Mouse (Mus musculus): ENCODE data around the gene Klf7. TPM values are rescaled to one million over a fixed set of nuclear protein-coding genes. Genes with fewer than 3 reads are reported as not detected.

Gene Klf7
- 10.8 and 14.7 TPM in 2 replicates for total RNA-seq (2012; rRNA removed)

- in situ Hi-C loops (cut with MboI; ENCODE audit: low sequenced_read_pairs in 2 of 2, unreplicated experiment in 2 of 2) = no loop called here
- Histone ChIP-seq H3K4me1 (ENCODE audit: control insufficient read depth in 2 of 2, insufficient read depth in 2 of 2, low read length in 2 of 2, poor library complexity in 1 of 2) (no peaks in the 10 kb centered on the region; a peak in 2 of 4 replicates), H3K9me3 (ENCODE audit: control insufficient read depth, insufficient read depth, low read depth, low read length) (no peaks in the 10 kb centered on the region), H3K27ac (ENCODE audit: insufficient read depth, low read depth, low read length, poor library complexity, severe bottlenecking) (peak within 1 kb of the TSS; percentile 98), H3K36me3 (ENCODE audit: control insufficient read depth, insufficient read depth, low read length, poor library complexity, severe bottlenecking) (no peaks in the 10 kb centered on the region), H3K9ac (ENCODE audit: insufficient read depth, low read depth, low read length, poor library complexity, severe bottlenecking) (peak within 1 kb of the TSS; percentile 97), H3K4me3 (ENCODE audit: insufficient read depth in 1 of 2, low read depth in 1 of 2, low read length in 2 of 2, poor library complexity in 1 of 2, severe bottlenecking in 1 of 2) (peak within 1 kb of the TSS; percentile 91 to 95)
- peak; percentile 93 for DNase-seq (ENCODE audit: low read depth, low spot score)
- TF ChIP-seq CHD2 (IDR thresholded peaks at IDR 0.05; ENCODE audit: low read depth, low read length) (no peak), HCFC1 (IDR thresholded peaks at IDR 0.05; ENCODE audit: borderline replicate concordance, insufficient read depth, low read length) (no peak; the same call in 1 of the 2 replicates), MAFK (IDR thresholded peaks at IDR 0.05; ENCODE audit: insufficient read depth, low read depth, low read length) (no peak), ZC3H11A (IDR thresholded peaks at IDR 0.05; ENCODE audit: borderline replicate concordance, low read depth, low read length) (no peak), ZNF384 (IDR thresholded peaks at IDR 0.05; ENCODE audit: low read depth, low read length) (no peak)
Measured at GRCm38 (mm10) chr1:64121559-64122465, at the start of gene Klf7. Klf7 (minus strand) TSS chr1:64122282.

GRCm38 (mm10) chr1:64164526-64165062, 42.5 kb upstream of the Klf7 start:
- no peaks in the 10 kb centered on the region for H3K9me3 ChIP-seq (ENCODE audit: control insufficient read depth, insufficient read depth, low read depth, low read length)
- DNase-seq (ENCODE audit: low read depth, low spot score) = no peak
- TF ChIP-seq CHD2 (IDR thresholded peaks at IDR 0.05; ENCODE audit: low read depth, low read length) (no peak), ZC3H11A (IDR thresholded peaks at IDR 0.05; ENCODE audit: borderline replicate concordance, low read depth, low read length) (no peak), HCFC1 (IDR thresholded peaks at IDR 0.05; ENCODE audit: borderline replicate concordance, insufficient read depth, low read length) (no peak), ZNF384 (IDR thresholded peaks at IDR 0.05; ENCODE audit: low read depth, low read length) (no peak), MAFK (IDR thresholded peaks at IDR 0.05; ENCODE audit: insufficient read depth, low read depth, low read length) (no peak)

DNA sequence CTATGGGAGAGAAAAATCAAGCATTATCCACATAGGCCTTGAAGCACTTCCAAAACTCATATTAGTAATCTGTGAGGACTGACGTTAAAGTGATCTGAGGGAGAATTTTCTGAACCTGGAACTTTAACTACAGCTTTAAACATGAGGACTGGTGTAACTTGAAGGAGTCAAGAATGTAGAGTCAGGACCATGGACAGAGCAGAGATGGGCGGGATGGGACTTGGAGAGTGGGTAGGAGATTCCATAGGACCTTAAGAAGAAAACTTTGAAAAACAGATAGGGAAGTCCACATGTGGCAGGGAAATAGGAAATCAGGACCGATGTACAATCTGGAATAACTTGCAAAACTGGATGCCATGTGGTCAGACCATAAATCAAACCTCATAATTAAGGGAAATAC, 36.7 kb upstream of the Klf7 start:
- Histone ChIP-seq H3K4me3 (ENCODE audit: insufficient read depth in 1 of 2, low read depth in 1 of 2, low read length in 2 of 2, poor library complexity in 1 of 2, severe bottlenecking in 1 of 2) (no peak overlapping the region), H3K9me3 (ENCODE audit: control insufficient read depth, insufficient read depth, low read depth, low read length) (no peaks in the 10 kb centered on the region), H3K9ac (ENCODE audit: insufficient read depth, low read depth, low read length, poor library complexity, severe bottlenecking) (no peak overlapping the region), H3K4me1 (ENCODE audit: control insufficient read depth in 2 of 2, insufficient read depth in 2 of 2, low read length in 2 of 2, poor library complexity in 1 of 2) (no peaks in the 10 kb centered on the region), H3K36me3 (ENCODE audit: control insufficient read depth, insufficient read depth, low read length, poor library complexity, severe bottlenecking) (no peaks in the 10 kb centered on the region), H3K27ac (ENCODE audit: insufficient read depth, low read depth, low read length, poor library complexity, severe bottlenecking) (no peak overlapping the region)
- TF ChIP-seq MAFK (IDR thresholded peaks at IDR 0.05; ENCODE audit: insufficient read depth, low read depth, low read length) (no peak), HCFC1 (IDR thresholded peaks at IDR 0.05; ENCODE audit: borderline replicate concordance, insufficient read depth, low read length) (no peak), ZNF384 (IDR thresholded peaks at IDR 0.05; ENCODE audit: low read depth, low read length) (no peak), CHD2 (IDR thresholded peaks at IDR 0.05; ENCODE audit: low read depth, low read length) (no peak), ZC3H11A (IDR thresholded peaks at IDR 0.05; ENCODE audit: borderline replicate concordance, low read depth, low read length) (no peak)
- in situ Hi-C loops (cut with MboI; ENCODE audit: low sequenced_read_pairs in 2 of 2, unreplicated experiment in 2 of 2) = no loop called here
- DNase-seq (ENCODE audit: low read depth, low spot score) = peak; percentile 67

More at GRCm38 (mm10) chr1:64164526-64165062, 42.5 kb upstream of the Klf7 start:
- no peaks in the 10 kb centered on the region for H3K4me1 ChIP-seq (ENCODE audit: control insufficient read depth in 2 of 2, insufficient read depth in 2 of 2, low read length in 2 of 2, poor library complexity in 1 of 2)
- H3K27ac ChIP-seq (ENCODE audit: insufficient read depth, low read depth, low read length, poor library complexity, severe bottlenecking) = no peak overlapping the region
- no peak overlapping the region for H3K4me3 ChIP-seq (ENCODE audit: insufficient read depth in 1 of 2, low read depth in 1 of 2, low read length in 2 of 2, poor library complexity in 1 of 2, severe bottlenecking in 1 of 2)
- in situ Hi-C loops (cut with MboI; ENCODE audit: low sequenced_read_pairs in 2 of 2, unreplicated experiment in 2 of 2) = no loop called here
- H3K36me3 ChIP-seq (ENCODE audit: control insufficient read depth, insufficient read depth, low read length, poor library complexity, severe bottlenecking) = no peaks in the 10 kb centered on the region
- no peak overlapping the region for H3K9ac ChIP-seq (ENCODE audit: insufficient read depth, low read depth, low read length, poor library complexity, severe bottlenecking)

DNA sequence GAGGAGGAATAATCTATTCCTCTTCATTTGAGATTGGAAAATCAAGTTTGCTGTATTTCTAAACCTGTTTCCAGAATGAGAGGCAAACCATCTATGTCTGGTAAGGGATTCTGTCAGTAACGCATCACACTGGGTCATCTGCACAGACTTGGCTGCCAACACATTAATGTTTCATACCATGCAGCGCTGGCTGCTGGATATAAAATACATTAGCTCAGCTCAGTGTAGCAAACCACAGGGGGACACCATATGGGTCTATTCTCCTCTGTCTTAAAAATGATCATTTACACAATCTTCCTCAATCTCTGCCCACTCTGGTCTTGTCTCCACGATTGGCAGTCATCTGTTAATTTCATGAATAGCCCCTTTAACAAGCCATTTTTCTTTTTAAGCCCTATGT, 27.1 kb upstream of the Klf7 start:
- Histone ChIP-seq H3K9me3 (ENCODE audit: control insufficient read depth, insufficient read depth, low read depth, low read length) (no peaks in the 10 kb centered on the region), H3K4me1 (ENCODE audit: control insufficient read depth in 2 of 2, insufficient read depth in 2 of 2, low read length in 2 of 2, poor library complexity in 1 of 2) (no peaks in the 10 kb centered on the region), H3K36me3 (ENCODE audit: control insufficient read depth, insufficient read depth, low read length, poor library complexity, severe bottlenecking) (no peaks in the 10 kb centered on the region), H3K27ac (ENCODE audit: insufficient read depth, low read depth, low read length, poor library complexity, severe bottlenecking) (no peak overlapping the region), H3K9ac (ENCODE audit: insufficient read depth, low read depth, low read length, poor library complexity, severe bottlenecking) (no peak overlapping the region), H3K4me3 (ENCODE audit: insufficient read depth in 1 of 2, low read depth in 1 of 2, low read length in 2 of 2, poor library complexity in 1 of 2, severe bottlenecking in 1 of 2) (no peak overlapping the region)
- TF ChIP-seq CHD2 (IDR thresholded peaks at IDR 0.05; ENCODE audit: low read depth, low read length) (no peak), MAFK (IDR thresholded peaks at IDR 0.05; ENCODE audit: insufficient read depth, low read depth, low read length) (no peak), ZNF384 (IDR thresholded peaks at IDR 0.05; ENCODE audit: low read depth, low read length) (no peak), HCFC1 (IDR thresholded peaks at IDR 0.05; ENCODE audit: borderline replicate concordance, insufficient read depth, low read length) (no peak), ZC3H11A (IDR thresholded peaks at IDR 0.05; ENCODE audit: borderline replicate concordance, low read depth, low read length) (no peak)
- in situ Hi-C loops (cut with MboI; ENCODE audit: low sequenced_read_pairs in 2 of 2, unreplicated experiment in 2 of 2) = no loop called here
- no peak for DNase-seq (ENCODE audit: low read depth, low spot score)

Data from ES-E14 (cell line).